Mouse (Mus musculus): ENCODE data around the gene Tom1l2.

Gene Tom1l2

GRCm38 (mm10) chr11:60338291-60338690 lies 14.4 kb downstream of the Tom1l2 start:
- Histone ChIP-seq H3K4me1 (replicated peaks; ENCODE audit: low read depth, low read length) (peaks cover 67% of the 10 kb centered on the region), H3K9me3 (ENCODE audit: low read length) (no peaks in the 10 kb centered on the region), H3K36me3 (ENCODE audit: insufficient read depth, low read length) (no peaks in the 10 kb centered on the region), H3K4me3 (replicated peaks; ENCODE audit: low read length) (no peak overlapping the region), H3K27me3 (ENCODE audit: insufficient read depth, low read length) (no peaks in the 10 kb centered on the region)
- TF ChIP-seq POU5F1 (IDR thresholded peaks at IDR 0.05; ENCODE audit: borderline replicate concordance, low read length) (no peak), NANOG (IDR thresholded peaks at IDR 0.05; ENCODE audit: borderline replicate concordance, low read length) (no peak), CTCF (conservative IDR thresholded peaks at IDR 0.05; ENCODE audit: low read length) (peak; percentile 74)

GRCm38 (mm10) chr11:60335771-60336170 lies 16.9 kb downstream of the Tom1l2 start:
- Histone ChIP-seq H3K4me1 (replicated peaks; ENCODE audit: low read depth, low read length) (peaks cover 67% of the 10 kb centered on the region), H3K9me3 (ENCODE audit: low read length) (no peaks in the 10 kb centered on the region), H3K36me3 (ENCODE audit: insufficient read depth, low read length) (no peaks in the 10 kb centered on the region), H3K27me3 (ENCODE audit: insufficient read depth, low read length) (no peaks in the 10 kb centered on the region), H3K4me3 (replicated peaks; ENCODE audit: low read length) (no peak overlapping the region)
- TF ChIP-seq CTCF (conservative IDR thresholded peaks at IDR 0.05; ENCODE audit: low read length), result no peak
- TF ChIP-seq POU5F1 (IDR thresholded peaks at IDR 0.05; ENCODE audit: borderline replicate concordance, low read length), result no peak
- no peak for TF ChIP-seq NANOG (IDR thresholded peaks at IDR 0.05; ENCODE audit: borderline replicate concordance, low read length)

GRCm38 (mm10) chr11:60334124-60334523 lies 18.6 kb downstream of the Tom1l2 start:
- Histone ChIP-seq H3K36me3 (ENCODE audit: insufficient read depth, low read length) (no peaks in the 10 kb centered on the region), H3K9me3 (ENCODE audit: low read length) (no peaks in the 10 kb centered on the region)
- TF ChIP-seq POU5F1 (IDR thresholded peaks at IDR 0.05; ENCODE audit: borderline replicate concordance, low read length) (no peak), CTCF (conservative IDR thresholded peaks at IDR 0.05; ENCODE audit: low read length) (no peak), NANOG (IDR thresholded peaks at IDR 0.05; ENCODE audit: borderline replicate concordance, low read length) (no peak)

GRCm38 (mm10) chr11:60333461-60333860 lies 19.2 kb downstream of the Tom1l2 start:
- Histone ChIP-seq H3K4me1 (replicated peaks; ENCODE audit: low read depth, low read length) (peaks cover 53% of the 10 kb centered on the region), H3K36me3 (ENCODE audit: insufficient read depth, low read length) (no peaks in the 10 kb centered on the region), H3K9me3 (ENCODE audit: low read length) (no peaks in the 10 kb centered on the region), H3K27me3 (ENCODE audit: insufficient read depth, low read length) (no peaks in the 10 kb centered on the region), H3K4me3 (replicated peaks; ENCODE audit: low read length) (no peak overlapping the region)
- TF ChIP-seq NANOG (IDR thresholded peaks at IDR 0.05; ENCODE audit: borderline replicate concordance, low read length), result no peak
- no peak for TF ChIP-seq CTCF (conservative IDR thresholded peaks at IDR 0.05; ENCODE audit: low read length)
- TF ChIP-seq POU5F1 (IDR thresholded peaks at IDR 0.05; ENCODE audit: borderline replicate concordance, low read length), result no peak

More at GRCm38 (mm10) chr11:60334124-60334523, 18.6 kb downstream of the Tom1l2 start:
- Histone ChIP-seq H3K4me1 (replicated peaks; ENCODE audit: low read depth, low read length) (peaks cover 57% of the 10 kb centered on the region), H3K27me3 (ENCODE audit: insufficient read depth, low read length) (no peaks in the 10 kb centered on the region), H3K4me3 (replicated peaks; ENCODE audit: low read length) (no peak overlapping the region; the same call in 1 of the 2 replicates)

GRCm38 (mm10) chr11:60330551-60330950 lies 22.2 kb downstream of the Tom1l2 start:
- TF ChIP-seq NANOG (IDR thresholded peaks at IDR 0.05; ENCODE audit: borderline replicate concordance, low read length), result no peak
- no peak for TF ChIP-seq POU5F1 (IDR thresholded peaks at IDR 0.05; ENCODE audit: borderline replicate concordance, low read length)
- no peak for TF ChIP-seq CTCF (conservative IDR thresholded peaks at IDR 0.05; ENCODE audit: low read length)
- no peaks in the 10 kb centered on the region for H3K9me3 ChIP-seq (ENCODE audit: low read length)
- no peaks in the 10 kb centered on the region for H3K27me3 ChIP-seq (ENCODE audit: insufficient read depth, low read length)
- no peaks in the 10 kb centered on the region for H3K36me3 ChIP-seq (ENCODE audit: insufficient read depth, low read length)
- H3K4me1 ChIP-seq (replicated peaks; ENCODE audit: low read depth, low read length), result peaks cover 25% of the 10 kb centered on the region
- H3K4me3 ChIP-seq (replicated peaks; ENCODE audit: low read length), result no peak overlapping the region

GRCm38 (mm10) chr11:60323731-60324130 lies 29.0 kb downstream of the Tom1l2 start:
- no peak overlapping the region for H3K4me3 ChIP-seq (replicated peaks; ENCODE audit: low read length)
- no peaks in the 10 kb centered on the region for H3K9me3 ChIP-seq (ENCODE audit: low read length)
- no peak for TF ChIP-seq POU5F1 (IDR thresholded peaks at IDR 0.05; ENCODE audit: borderline replicate concordance, low read length)
- no peak for TF ChIP-seq NANOG (IDR thresholded peaks at IDR 0.05; ENCODE audit: borderline replicate concordance, low read length)
- no peak for TF ChIP-seq CTCF (conservative IDR thresholded peaks at IDR 0.05; ENCODE audit: low read length)
- peaks cover 3% of the 10 kb centered on the region for H3K4me1 ChIP-seq (replicated peaks; ENCODE audit: low read depth, low read length)
- H3K36me3 ChIP-seq (ENCODE audit: insufficient read depth, low read length), result no peaks in the 10 kb centered on the region
- H3K27me3 ChIP-seq (ENCODE audit: insufficient read depth, low read length), result no peaks in the 10 kb centered on the region

- no peak for TF ChIP-seq NANOG (IDR thresholded peaks at IDR 0.05; ENCODE audit: borderline replicate concordance, low read length)
- no peak for TF ChIP-seq POU5F1 (IDR thresholded peaks at IDR 0.05; ENCODE audit: borderline replicate concordance, low read length)
- TF ChIP-seq CTCF (conservative IDR thresholded peaks at IDR 0.05; ENCODE audit: low read length), result no peak
- H3K9me3 ChIP-seq (ENCODE audit: low read length), result no peaks in the 10 kb centered on the region
- H3K27me3 ChIP-seq (ENCODE audit: insufficient read depth, low read length), result no peaks in the 10 kb centered on the region
- H3K4me3 ChIP-seq (replicated peaks; ENCODE audit: low read length), result no peak overlapping the region
- H3K4me1 ChIP-seq (replicated peaks; ENCODE audit: low read depth, low read length), result peaks cover 3% of the 10 kb centered on the region
- H3K36me3 ChIP-seq (ENCODE audit: insufficient read depth, low read length), result no peaks in the 10 kb centered on the region
Measured at GRCm38 (mm10) chr11:60321438-60321837, 31.3 kb downstream of the Tom1l2 start.

GRCm38 (mm10) chr11:60320426-60321037 lies 32.2 kb downstream of the Tom1l2 start:
- Histone ChIP-seq H3K9me3 (ENCODE audit: low read length) (no peaks in the 10 kb centered on the region), H3K36me3 (ENCODE audit: insufficient read depth, low read length) (no peaks in the 10 kb centered on the region), H3K4me1 (replicated peaks; ENCODE audit: low read depth, low read length) (peaks cover 3% of the 10 kb centered on the region), H3K4me3 (replicated peaks; ENCODE audit: low read length) (no peak overlapping the region), H3K27me3 (ENCODE audit: insufficient read depth, low read length) (no peaks in the 10 kb centered on the region)
- TF ChIP-seq CTCF (conservative IDR thresholded peaks at IDR 0.05; ENCODE audit: low read length) (no peak), POU5F1 (IDR thresholded peaks at IDR 0.05; ENCODE audit: borderline replicate concordance, low read length) (no peak), NANOG (IDR thresholded peaks at IDR 0.05; ENCODE audit: borderline replicate concordance, low read length) (no peak)
